Mouse (Mus musculus): ENCODE measurements around the gene Tra2a.
"Not testable (repeated sequence)": the region's sequence is repeated elsewhere in the genome, so short reads cannot be mapped to it uniquely, and the experiment has no call there.

The Tra2a gene

GRCm38 (mm10) chr6:49263847-49264243 is at the start of gene Tra2a:
Gene Tra2a, minus strand, starts transcription at chr6:49264033.
- peak; percentile 94 to 97 for DNase-seq (ENCODE audit: low read depth in 1 of 2, low spot score in 2 of 2)

GRCm38 (mm10) chr6:49298286-49298685 is 34.5 kb upstream of the Tra2a start:
- DNase-seq (ENCODE audit: low read depth in 1 of 2, low spot score in 2 of 2) = no peak

GRCm38 (mm10) chr6:49282122-49282521 is 18.3 kb upstream of the Tra2a start:
- DNase-seq (ENCODE audit: low read depth in 1 of 2, low spot score in 2 of 2) = no peak

- DNase-seq (ENCODE audit: low read depth in 1 of 2, low spot score in 2 of 2) = no peak
Measured at GRCm38 (mm10) chr6:49280942-49281341, 17.1 kb upstream of the Tra2a start.

GRCm38 (mm10) chr6:49275296-49275695 is 11.5 kb upstream of the Tra2a start:
- DNase-seq (ENCODE audit: low read depth in 1 of 2, low spot score in 2 of 2) = no peak

GRCm38 (mm10) chr6:49274416-49275091 is 10.7 kb upstream of the Tra2a start:
- DNase-seq (ENCODE audit: low read depth in 1 of 2, low spot score in 2 of 2) = no peak

- no peak for DNase-seq (ENCODE audit: low read depth in 1 of 2, low spot score in 2 of 2)
Measured at GRCm38 (mm10) chr6:49273934-49274333, 10.1 kb upstream of the Tra2a start.

- DNase-seq (ENCODE audit: low read depth in 1 of 2, low spot score in 2 of 2) = no peak
Measured at GRCm38 (mm10) chr6:49272863-49273262, 9.0 kb upstream of the Tra2a start.

GRCm38 (mm10) chr6:49271815-49272214 is 8.0 kb upstream of the Tra2a start:
- no peak for DNase-seq (ENCODE audit: low read depth in 1 of 2, low spot score in 2 of 2)

GRCm38 (mm10) chr6:49269923-49270322 is 6.1 kb upstream of the Tra2a start:
- DNase-seq (ENCODE audit: low read depth in 1 of 2, low spot score in 2 of 2) = no peak

GRCm38 (mm10) chr6:49269200-49269599 is 5.4 kb upstream of the Tra2a start:
- peak; percentile 14 to 45 for DNase-seq (ENCODE audit: low read depth in 1 of 2, low spot score in 2 of 2)

GRCm38 (mm10) chr6:49267686-49268085 is 3.9 kb upstream of the Tra2a start:
- no peak for DNase-seq (ENCODE audit: low read depth in 1 of 2, low spot score in 2 of 2)

- DNase-seq (ENCODE audit: low read depth in 1 of 2, low spot score in 2 of 2) = not testable (repeated sequence)
Measured at GRCm38 (mm10) chr6:49265207-49265606, 1.4 kb upstream of the Tra2a start.

- DNase-seq (ENCODE audit: low read depth in 1 of 2, low spot score in 2 of 2) = not testable (repeated sequence)
Measured at GRCm38 (mm10) chr6:49264446-49264845, 613 bp upstream of the Tra2a start.

GRCm38 (mm10) chr6:49263081-49263846 is 569 bp downstream of the Tra2a start:
- no peak for DNase-seq (ENCODE audit: low read depth in 1 of 2, low spot score in 2 of 2)

- no peak for DNase-seq (ENCODE audit: low read depth in 1 of 2, low spot score in 2 of 2)
Measured at GRCm38 (mm10) chr6:49262421-49262820, 1.4 kb downstream of the Tra2a start.

GRCm38 (mm10) chr6:49259711-49260110 is 4.1 kb downstream of the Tra2a start:
- no peak for DNase-seq (ENCODE audit: low read depth in 1 of 2, low spot score in 2 of 2)

- no peak for DNase-seq (ENCODE audit: low read depth in 1 of 2, low spot score in 2 of 2)
Measured at GRCm38 (mm10) chr6:49257880-49258279, 6.0 kb downstream of the Tra2a start.

- no peak for DNase-seq (ENCODE audit: low read depth in 1 of 2, low spot score in 2 of 2)
Measured at GRCm38 (mm10) chr6:49252207-49252606, 11.6 kb downstream of the Tra2a start.

GRCm38 (mm10) chr6:49251199-49251598 is 12.6 kb downstream of the Tra2a start:
- DNase-seq (ENCODE audit: low read depth in 1 of 2, low spot score in 2 of 2) = no peak

- DNase-seq (ENCODE audit: low read depth in 1 of 2, low spot score in 2 of 2) = no peak
Measured at GRCm38 (mm10) chr6:49247246-49247645, 16.6 kb downstream of the Tra2a start.

- DNase-seq (ENCODE audit: low read depth in 1 of 2, low spot score in 2 of 2) = no peak
Measured at GRCm38 (mm10) chr6:49242331-49242730, 21.5 kb downstream of the Tra2a start.

GRCm38 (mm10) chr6:49241562-49241961 is 22.3 kb downstream of the Tra2a start:
- no peak for DNase-seq (ENCODE audit: low read depth in 1 of 2, low spot score in 2 of 2)

All from monocyte, adult 2 months (primary cell).